In genomic region chr9:36999393-36999792, GRCm38 (mm10) we compare ENCODE assay signal across 21 mouse cellular contexts.
DNase-seq lines count a peak whose midpoint lies in the region; ATAC-seq lines count a peak whose summit lies in the region.
"Had no signal": no experiment of that assay in that cellular context is flagged by ENCODE, and none has a peak within 500 bp of the region (broad histone marks: within the 10 kb centered on the region; RNA-seq: fewer than 3 reads in every experiment).

No protein-coding gene starts in this region.

- H3K9ac ChIP-seq in midbrain, embryonic 15.5 days: no peak overlapping the region
- H3K9ac ChIP-seq in midbrain, embryonic 13.5 days (replicated peaks): no peak overlapping the region
- H3K9ac ChIP-seq: embryonic facial prominence, embryonic 12.5 days; forebrain, embryonic 12.5 days; forebrain, postnatal 0 days had no signal

- H3K27me3 ChIP-seq in midbrain, embryonic 15.5 days (replicated peaks): no peaks in the 10 kb centered on the region
- H3K27me3 ChIP-seq in midbrain, embryonic 13.5 days: no peaks in the 10 kb centered on the region
- H3K27me3 ChIP-seq: embryonic facial prominence, embryonic 12.5 days had no signal

- H3K4me2 ChIP-seq in midbrain, embryonic 15.5 days: no peak overlapping the region
- no peak overlapping the region for H3K4me2 ChIP-seq in midbrain, embryonic 13.5 days (replicated peaks)
- H3K4me2 ChIP-seq: embryonic facial prominence, embryonic 12.5 days; forebrain, embryonic 12.5 days had no signal

- peak; percentile 56 for ATAC-seq in frontal cortex, adult (ENCODE audit: low TSS enrichment)
- no peak for ATAC-seq in midbrain, embryonic 15.5 days (replicated peaks)
- ATAC-seq in midbrain, embryonic 13.5 days: no peak
- ATAC-seq in cerebellum, adult (ENCODE audit: insufficient number of reproducible peaks, low FRiP score, low TSS enrichment): no peak
- ATAC-seq: activated CD4-positive, CD25-positive, alpha-beta regulatory T cell, adult 4 months; forebrain, embryonic 14.5 days; forebrain, postnatal 0 days had no signal

- WGBS in midbrain, embryonic 15.5 days: 76% methylated on average over 3 of the region's 3 CpGs
- 88% methylated on average over 3 of the region's 3 CpGs for whole genome bisulfite sequencing in midbrain, embryonic 13.5 days

- no peaks in the 10 kb centered on the region for H3K9me3 ChIP-seq in midbrain, embryonic 15.5 days
- no peaks in the 10 kb centered on the region for H3K9me3 ChIP-seq in midbrain, embryonic 13.5 days
- H3K9me3 ChIP-seq: embryonic facial prominence, embryonic 10.5 days; embryonic facial prominence, embryonic 12.5 days; forebrain, embryonic 12.5 days had no signal

- no peaks in the 10 kb centered on the region for H3K36me3 ChIP-seq in midbrain, embryonic 15.5 days (replicated peaks)
- H3K36me3 ChIP-seq in midbrain, embryonic 13.5 days: no peaks in the 10 kb centered on the region
- H3K36me3 ChIP-seq: embryonic facial prominence, embryonic 12.5 days; forebrain, embryonic 12.5 days had no signal

- H3K4me3 ChIP-seq in midbrain, embryonic 15.5 days: no peak overlapping the region
- H3K4me3 ChIP-seq in midbrain, embryonic 13.5 days (replicated peaks): no peak overlapping the region
- H3K4me3 ChIP-seq: embryonic facial prominence, embryonic 10.5 days; embryonic facial prominence, embryonic 12.5 days; forebrain, embryonic 12.5 days had no signal

- no peak for DNase-seq in frontal cortex, postnatal 10 days (ENCODE audit: low spot score in 2 of 2)
- peak; percentile 25 for DNase-seq in ZHBTc4 (ENCODE audit: low read depth, low spot score)
- peak; percentile 71 for DNase-seq in brain, adult 2 months (ENCODE audit: low read depth, low spot score)
- DNase-seq in adrenal gland, postnatal 25 days: no peak
- DNase-seq: adrenal gland, adult 8-10 months; adrenal gland, postnatal 14 days; cerebellum, adult 11 months; cerebellum, adult 18-20 months; cerebellum, adult 8-10 months; cerebellum, adult 9-11 months; cerebellum, postnatal 36 days; forebrain, postnatal 0 days had no signal

- peaks cover 20% of the 10 kb centered on the region for H3K4me1 ChIP-seq in midbrain, embryonic 15.5 days
- H3K4me1 ChIP-seq in midbrain, embryonic 13.5 days (replicated peaks): peaks cover 28% of the 10 kb centered on the region

- 0 out of 2 replicates have a peak overlapping the region, but pooled peaks have one; percentile 1 for H3K27ac ChIP-seq in midbrain, embryonic 15.5 days
- no peak overlapping the region; the same call in 1 of the 2 replicates for H3K27ac ChIP-seq in midbrain, embryonic 13.5 days
- H3K27ac ChIP-seq: embryonic facial prominence, embryonic 10.5 days; embryonic facial prominence, embryonic 12.5 days; forebrain, embryonic 12.5 days had no signal

Comparison
In these comparisons a context has a peak if more than half of its experiments do, and no peak if none do; other contexts are left out.
1. DNase-seq: peak in ZHBTc4 (single experiment) and brain, adult 2 months (single experiment); none in frontal cortex, postnatal 10 days (0 of 2) and adrenal gland, postnatal 25 days (single experiment).